20 mouse cellular contexts compared by ENCODE assay signal in the genomic region with DNA sequence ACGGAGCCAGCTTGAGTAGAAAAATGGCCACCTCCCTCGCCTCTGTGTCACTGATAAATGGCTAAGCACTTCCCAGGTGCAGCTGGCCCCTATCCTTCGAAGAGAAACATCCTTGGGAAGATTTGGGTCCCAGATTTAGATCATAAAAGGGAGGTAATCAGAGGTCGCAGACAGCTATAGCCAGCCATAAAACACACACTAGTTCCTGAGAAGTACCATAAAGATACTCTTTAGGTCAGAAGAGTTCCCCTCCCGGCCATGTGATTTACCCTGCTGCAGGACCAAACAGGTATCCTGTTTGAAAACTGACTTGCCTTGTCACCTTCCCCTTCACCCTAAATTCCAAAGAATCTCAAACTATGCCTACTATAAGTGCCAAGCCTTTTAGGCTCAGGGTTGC. TPM values are rescaled to one million over a fixed set of nuclear protein-coding genes. Genes with fewer than 3 reads are reported as not detected.
"Had no signal": no experiment of that assay in that cellular context is flagged by ENCODE, and none has a peak within 500 bp of the region (broad histone marks: within the 10 kb centered on the region; RNA-seq: fewer than 3 reads in every experiment).

No protein-coding gene starts in this region.

RNA-seq across cellular contexts. Expression of a gene that starts 9.6 kb away (rescaled TPM):
- polyA plus RNA-seq: cerebellum, adult 2 months; cortical plate, adult 2 months; embryonic facial prominence, embryonic 10.5 days; embryonic facial prominence, embryonic 11.5 days; embryonic facial prominence, embryonic 12.5 days; embryonic facial prominence, embryonic 13.5 days; erythroblast, embryonic 14.5 days; forebrain, embryonic 10.5 days; forebrain, embryonic 11.5 days; forebrain, embryonic 12.5 days; forebrain, embryonic 13.5 days; forebrain, embryonic 14.5 days; forebrain, embryonic 15.5 days; forebrain, embryonic 16.5 days; forebrain, postnatal 0 days; frontal cortex, adult 2 months; gonadal fat pad, adult 2 months; heart, adult 2 months had no signal

RNA-seq across cellular contexts. Expression of a gene that starts 24.1 kb away (rescaled TPM):
- polyA plus RNA-seq: cerebellum, adult 2 months; embryonic facial prominence, embryonic 10.5 days; embryonic facial prominence, embryonic 14.5 days; embryonic facial prominence, embryonic 15.5 days; erythroblast, embryonic 14.5 days; forebrain, embryonic 11.5 days; forebrain, embryonic 12.5 days; forebrain, embryonic 13.5 days; forebrain, embryonic 14.5 days; forebrain, embryonic 15.5 days; forebrain, embryonic 16.5 days had no signal

RNA-seq across cellular contexts. Expression of a gene that starts 43.0 kb away (rescaled TPM):
- polyA plus RNA-seq: cerebellum, adult 2 months; cortical plate, adult 2 months; embryonic facial prominence, embryonic 10.5 days; embryonic facial prominence, embryonic 11.5 days; embryonic facial prominence, embryonic 13.5 days; embryonic facial prominence, embryonic 14.5 days; embryonic facial prominence, embryonic 15.5 days; erythroblast, embryonic 14.5 days; forebrain, embryonic 10.5 days; forebrain, embryonic 11.5 days; forebrain, embryonic 12.5 days; forebrain, embryonic 13.5 days; forebrain, embryonic 14.5 days; forebrain, embryonic 15.5 days; forebrain, embryonic 16.5 days; forebrain, postnatal 0 days; frontal cortex, adult 2 months; gonadal fat pad, adult 2 months; heart, adult 2 months had no signal
